Mouse (Mus musculus) embryonic fibroblast, embryonic 13.5 days (primary cell): Measurements from ENCODE around the gene Rchy1.

Experiments
- CTCF ChIP-seq: IDR thresholded peaks from 2 replicates; pipeline ENCODE4 v1.5.1; 2011; ENCODE audit warnings: mild to moderate bottlenecking, control low read depth, low read length, moderate library complexity, borderline replicate concordance; ENCODE audit not compliant: insufficient read depth
- POLR2A ChIP-seq: IDR thresholded peaks from 2 replicates; pipeline ENCODE4 v1.6.1; 2011; ENCODE audit warnings: low read depth, mild to moderate bottlenecking, control low read depth, low read length, moderate library complexity

DNA sequence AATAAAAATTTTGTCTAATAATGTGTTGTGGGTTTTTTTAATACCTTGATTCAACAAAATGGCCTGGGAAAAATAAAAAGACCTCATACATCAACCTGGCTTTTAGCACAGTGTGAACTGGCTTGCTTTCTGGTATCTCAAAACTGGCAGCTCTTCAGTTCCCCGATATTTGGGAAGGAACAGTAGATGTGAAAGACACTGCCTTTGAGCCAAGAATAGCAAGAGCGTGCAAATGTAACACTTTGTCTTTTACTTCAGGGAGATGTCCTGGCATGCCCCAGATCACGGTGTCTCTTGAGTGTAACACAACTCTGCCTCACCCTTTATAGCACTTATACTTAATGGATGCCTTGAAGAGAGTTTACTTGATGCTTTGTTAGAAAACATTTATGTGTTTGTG lies 9.2 kb upstream of the Rchy1 start:
- TF ChIP-seq CTCF, result no peak
- TF ChIP-seq POLR2A, result no peak
